Mouse (Mus musculus) lung, postnatal 36 days (tissue): ENCODE results near the gene Gm28042.
A peak's percentile ranks its signal among the peaks of the same experiment; 100 is the strongest.

ENCODE experiments used
- DNase-seq: peaks from one replicate; pipeline ENCODE4 v3.0.0; 2022; ENCODE audit warnings: mixed read lengths

The Gm28042 gene

DNA sequence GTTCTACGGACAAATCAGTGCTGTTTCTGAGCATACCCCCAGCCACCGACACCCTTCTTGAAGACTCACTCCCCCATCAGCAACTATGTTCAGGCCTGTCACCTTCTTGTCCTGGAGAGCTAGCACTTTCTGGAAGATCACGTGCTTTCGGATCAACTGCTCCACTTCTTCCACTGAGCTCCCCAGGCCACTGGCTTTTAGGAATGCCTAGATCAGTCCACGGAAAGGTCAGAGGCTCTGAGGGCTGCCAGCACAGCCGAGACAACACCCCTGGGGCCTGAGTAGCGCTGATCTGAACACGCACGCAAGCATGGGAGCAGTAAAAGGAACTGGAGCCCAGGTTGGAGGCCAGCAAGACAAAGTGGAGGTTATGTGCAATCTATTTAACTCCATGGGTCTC lies 33.4 kb downstream of the Gm28042 start:
- peak; percentile 27 for DNase-seq

DNA sequence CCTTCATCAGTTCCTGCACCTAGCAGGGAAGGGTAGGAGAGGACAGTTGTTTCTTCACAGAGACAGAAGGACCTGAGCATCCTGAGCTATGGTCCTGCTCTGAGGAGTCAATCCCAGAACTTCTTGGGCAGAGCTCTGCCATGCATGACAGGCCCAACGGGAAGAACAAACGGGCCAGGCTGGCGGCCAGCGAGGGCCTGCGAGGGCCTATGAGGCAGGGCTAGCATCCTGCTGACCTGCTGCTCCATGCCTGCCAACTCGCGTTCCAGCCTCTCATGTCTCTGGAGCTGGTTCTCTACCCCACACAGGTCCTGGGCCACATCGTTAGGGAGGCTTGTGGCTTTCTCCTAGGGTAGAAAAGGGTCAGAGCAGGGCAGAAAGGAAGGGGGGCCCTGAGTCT lies 35.0 kb downstream of the Gm28042 start:
- DNase-seq: no peak

DNA sequence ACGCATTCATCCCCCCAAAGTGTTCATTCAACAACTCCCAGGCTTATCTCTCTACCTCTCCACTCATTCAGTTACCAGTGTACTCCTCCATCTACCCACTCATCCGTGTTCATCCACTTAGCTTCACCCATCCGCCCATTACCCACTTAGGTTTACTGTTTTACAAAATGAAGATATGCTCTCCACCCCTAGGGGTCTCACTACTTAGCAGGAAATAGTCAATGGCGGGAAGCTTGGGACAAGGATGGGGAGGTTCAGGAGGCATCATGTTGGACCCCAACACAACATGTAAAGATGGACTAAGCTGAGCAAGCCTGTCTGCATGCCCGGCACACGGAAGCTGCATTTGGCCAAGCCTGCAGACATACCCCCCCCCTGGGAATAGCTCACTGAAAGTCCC lies 37.3 kb downstream of the Gm28042 start:
- no peak for DNase-seq

DNA sequence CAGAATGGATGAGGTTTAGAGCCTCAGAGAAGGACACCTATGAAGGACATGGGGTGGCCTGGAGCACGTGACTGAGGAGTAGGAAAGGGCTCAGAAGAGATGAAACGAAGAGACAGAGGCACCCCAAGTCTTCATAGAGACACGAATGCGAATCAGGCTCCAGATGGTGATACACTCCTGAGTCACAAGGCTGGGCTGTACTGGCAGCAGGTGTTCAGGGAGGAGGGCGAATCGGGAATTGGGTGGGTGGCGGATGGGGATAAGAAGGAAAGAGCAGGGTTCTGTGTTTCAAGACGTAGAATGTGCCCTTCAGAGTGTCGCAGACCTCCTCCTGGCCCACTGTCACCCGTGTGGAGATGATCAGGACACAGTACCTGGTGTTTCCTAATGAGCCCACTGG lies 38.0 kb downstream of the Gm28042 start:
- DNase-seq: no peak

DNA sequence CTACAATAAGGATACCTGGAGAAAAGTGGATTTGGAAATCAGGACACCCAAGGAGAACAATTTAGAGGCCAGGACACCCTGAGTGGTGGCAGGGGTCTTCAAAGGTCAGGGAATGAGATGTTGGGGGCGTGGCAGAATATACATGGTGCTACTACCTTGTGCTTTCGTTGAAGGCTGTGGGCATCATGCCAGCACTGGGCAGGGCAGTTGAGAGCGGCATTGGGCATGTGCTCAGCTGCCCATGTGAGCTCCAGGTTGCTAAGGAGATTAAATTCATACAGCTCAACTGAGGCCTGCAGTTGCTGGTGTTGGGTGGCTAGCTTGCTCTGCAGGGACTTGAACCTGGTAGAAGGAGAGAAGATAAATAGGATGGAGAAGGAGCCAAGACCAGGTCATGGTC lies 38.9 kb downstream of the Gm28042 start:
- peak; percentile 75 for DNase-seq

DNA sequence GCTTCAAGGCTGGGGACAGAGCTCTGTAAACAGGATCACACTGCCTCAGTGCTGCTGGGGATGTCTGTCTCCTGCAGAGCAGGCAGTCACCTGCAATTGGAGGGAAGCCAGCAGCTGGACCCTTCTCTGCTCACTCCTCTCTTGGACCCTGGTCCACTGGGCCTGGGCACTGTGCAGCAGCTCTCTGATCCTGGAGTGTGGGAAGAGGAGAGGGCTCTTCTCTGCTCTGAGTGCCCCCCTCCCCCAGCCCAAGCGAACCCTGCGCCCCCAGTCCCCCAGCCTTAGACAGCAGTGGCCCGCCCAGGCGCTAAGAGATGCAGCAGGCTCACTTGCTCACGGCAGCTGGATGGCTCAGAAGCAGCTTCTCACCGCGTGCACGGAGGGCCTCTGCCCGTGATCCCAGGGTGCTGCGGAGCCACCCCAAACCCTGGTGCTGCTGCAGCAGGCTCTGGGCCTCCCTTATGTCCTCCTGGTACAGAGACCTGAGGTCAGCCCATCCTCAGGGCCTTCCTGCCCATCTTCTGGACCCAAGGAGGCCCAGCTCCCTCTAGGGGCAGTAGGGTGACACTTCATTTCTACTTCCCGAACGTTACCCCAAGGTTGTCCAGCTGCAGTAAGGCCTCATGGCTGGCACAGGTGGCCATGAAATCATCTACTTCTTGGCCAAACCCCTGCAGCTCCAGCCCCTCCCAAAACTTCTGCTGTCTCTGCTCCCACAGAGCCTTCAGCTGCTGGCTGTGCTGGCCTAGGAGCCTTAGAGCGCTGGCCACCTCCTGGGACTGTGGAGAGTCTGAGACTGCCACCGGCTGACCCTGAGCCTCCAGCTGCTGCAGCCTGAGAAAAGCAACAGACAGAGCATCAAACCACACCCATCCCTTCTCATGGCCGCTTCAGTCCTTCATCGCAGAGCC lies 41.5 kb downstream of the Gm28042 start:
- DNase-seq: peak; percentile 37

DNA sequence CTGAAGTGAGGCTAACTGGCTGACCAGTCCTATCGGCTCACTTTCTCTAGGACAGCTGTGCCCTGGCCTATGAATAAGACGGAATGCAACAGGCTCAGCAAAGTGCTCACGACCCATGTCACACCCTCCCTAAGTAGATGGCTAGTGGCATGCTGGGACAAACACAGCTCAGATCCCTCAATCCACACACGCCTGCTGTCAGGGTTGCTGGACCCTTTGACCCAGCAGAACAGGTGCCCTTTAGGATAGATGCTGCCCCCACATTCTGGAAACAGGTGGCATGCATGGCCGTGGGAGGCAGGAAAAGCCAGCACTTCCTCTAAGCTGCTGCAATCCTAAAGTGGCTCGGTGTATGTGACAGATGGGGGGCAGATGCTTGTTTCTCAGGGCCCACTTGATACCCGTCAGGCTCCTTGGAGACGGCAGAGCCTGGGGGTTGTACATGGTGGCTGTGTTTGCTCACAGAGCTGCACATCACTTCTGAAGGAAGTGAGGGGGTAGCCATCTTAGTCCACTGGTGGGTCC lies 42.2 kb downstream of the Gm28042 start:
- DNase-seq: no peak

DNA sequence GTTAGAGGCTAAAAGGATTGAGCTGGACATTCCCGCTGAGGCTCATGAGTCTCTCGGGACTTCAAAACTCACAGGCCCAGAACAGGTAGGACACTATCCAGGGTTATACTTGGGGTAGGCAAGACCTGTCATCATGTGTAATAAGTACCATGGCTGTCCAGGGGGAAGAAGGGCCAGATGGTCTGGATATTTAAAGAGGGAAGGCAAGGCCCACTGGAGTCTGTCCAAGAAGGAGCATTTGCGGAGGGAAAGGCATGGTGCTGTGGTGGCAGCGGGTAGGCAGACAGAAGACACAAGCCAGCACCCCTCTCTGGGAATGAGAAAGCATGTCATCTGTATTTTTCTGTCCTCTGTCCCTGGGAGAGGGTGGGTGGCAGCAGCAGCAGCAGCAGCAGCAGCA lies 46.8 kb downstream of the Gm28042 start:
- no peak for DNase-seq

DNA sequence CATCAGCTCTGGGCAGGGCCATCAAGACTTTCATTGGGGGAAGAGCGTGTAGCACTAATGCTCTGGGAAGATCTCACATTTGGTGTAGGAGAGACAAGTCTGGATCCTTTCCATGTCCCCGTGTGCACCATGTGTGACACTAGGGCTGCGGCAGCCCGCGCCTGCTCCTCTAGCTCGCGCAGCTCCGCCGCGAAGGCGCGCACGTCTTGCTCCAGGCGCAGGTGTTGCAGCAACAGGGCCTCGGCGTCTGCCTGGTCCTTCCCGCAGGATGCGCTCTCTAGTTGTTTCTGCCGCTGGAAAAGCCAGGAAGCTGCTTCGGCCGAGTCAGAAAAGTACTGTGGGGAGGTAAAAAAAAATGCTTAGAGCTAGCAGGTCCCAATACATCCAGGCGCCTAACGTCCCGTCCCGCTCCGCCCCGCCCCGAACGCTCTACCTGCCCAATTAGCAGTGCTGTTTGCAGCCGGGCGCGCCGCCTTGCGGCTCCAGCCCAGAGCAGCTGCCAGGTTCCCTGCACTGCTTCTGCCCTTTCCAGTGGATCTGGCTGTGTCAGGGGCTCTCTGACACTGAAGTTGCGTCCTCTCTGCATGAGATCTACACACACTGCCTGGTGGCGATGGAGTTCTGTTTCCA lies 48.9 kb downstream of the Gm28042 start:
- peak; percentile 77 for DNase-seq

DNA sequence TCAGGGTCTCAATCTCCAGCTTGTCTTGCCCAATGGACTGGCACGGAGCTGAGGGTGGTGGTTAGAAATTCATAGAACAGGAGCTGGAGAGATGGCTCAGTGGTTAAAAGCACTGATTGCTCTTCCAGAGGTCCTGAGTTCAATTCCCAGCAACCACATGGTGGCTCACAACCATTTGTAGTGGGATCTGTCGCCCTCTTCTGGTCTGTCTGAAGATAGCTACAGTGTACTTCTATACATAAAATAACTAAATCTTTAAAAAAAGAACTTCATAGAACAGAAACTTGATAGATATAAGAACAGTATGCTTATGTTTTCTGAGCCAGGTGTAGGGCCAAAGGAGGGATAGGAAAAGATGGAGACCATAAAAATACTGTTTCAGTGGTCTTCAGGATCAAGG lies 55.1 kb downstream of the Gm28042 start:
- DNase-seq: no peak

DNA sequence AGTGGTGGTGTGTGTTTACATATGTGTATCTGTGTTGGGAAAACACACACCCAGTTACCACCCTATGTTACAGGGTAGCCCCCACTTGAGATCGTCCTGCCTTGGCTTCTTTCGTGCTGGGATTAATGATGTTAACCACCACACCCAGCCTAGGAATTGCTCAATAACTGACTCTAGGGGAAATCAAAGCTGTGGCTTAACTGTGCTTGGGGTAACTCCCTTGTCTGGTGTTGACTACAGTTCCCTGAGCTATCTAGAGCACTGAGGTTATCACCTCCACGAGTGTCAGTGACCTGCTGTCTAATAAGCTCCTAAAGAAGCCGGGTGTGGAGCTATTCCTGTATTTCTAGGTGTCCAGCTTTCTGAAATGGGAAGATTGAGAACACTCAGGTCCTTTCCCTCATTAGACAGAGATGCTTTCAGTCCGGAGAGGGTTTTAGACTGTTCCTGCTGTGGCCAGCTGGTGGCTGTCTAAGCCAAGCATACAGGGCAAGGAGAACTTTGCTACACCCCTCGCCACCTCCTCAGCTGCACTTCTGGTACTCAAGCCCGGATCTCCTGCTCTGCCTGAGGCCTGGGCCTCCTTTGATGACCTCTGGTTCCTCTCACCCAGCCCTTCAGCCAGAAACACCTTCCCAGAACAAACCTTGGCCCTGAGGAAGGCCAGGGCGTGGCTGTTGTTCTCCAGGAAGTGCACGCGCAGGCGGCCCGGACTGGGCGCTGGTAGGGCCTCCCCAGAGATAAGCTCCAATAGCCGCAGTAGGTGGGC lies 57.5 kb downstream of the Gm28042 start:
- peak; percentile 80 for DNase-seq

DNA sequence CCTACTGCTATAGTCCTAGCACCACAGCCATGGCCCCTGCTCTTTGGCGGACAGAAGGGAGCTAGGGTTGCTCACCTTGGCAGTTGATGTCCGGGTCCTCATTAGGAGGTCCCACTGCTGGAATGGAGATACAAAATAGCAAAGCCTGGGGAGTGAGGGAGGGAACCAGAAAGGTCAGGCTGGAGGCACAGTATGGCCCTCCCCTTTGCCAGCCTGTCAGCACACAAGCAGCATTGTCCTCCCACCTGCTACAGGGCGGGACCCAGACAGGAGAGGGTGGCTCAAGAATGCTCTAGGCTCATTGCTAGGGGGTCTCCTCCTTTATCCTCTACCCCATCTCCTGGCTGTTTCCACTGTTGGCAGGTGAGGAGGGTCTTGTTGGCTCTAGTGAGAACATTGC lies 58.7 kb downstream of the Gm28042 start:
- DNase-seq: no peak

DNA sequence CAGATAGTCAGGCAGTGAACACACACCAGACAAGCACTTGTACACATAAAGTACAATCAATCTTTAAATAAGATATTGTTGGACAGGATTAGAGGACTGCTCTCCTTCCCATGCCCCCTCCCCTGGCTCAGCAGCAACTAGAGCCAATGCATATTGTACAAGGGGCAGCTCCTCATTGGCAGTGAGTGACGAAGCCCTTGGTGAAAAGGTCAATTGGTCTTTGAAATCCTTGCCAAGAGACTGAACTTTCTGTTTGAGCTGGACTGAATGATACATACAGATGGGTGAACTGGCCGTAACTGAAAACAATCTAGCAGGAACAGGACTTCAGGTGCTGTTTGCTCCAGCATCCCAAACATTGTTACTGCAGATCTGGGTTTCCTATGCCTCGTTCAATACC lies 60.1 kb downstream of the Gm28042 start:
- DNase-seq: no peak

DNA sequence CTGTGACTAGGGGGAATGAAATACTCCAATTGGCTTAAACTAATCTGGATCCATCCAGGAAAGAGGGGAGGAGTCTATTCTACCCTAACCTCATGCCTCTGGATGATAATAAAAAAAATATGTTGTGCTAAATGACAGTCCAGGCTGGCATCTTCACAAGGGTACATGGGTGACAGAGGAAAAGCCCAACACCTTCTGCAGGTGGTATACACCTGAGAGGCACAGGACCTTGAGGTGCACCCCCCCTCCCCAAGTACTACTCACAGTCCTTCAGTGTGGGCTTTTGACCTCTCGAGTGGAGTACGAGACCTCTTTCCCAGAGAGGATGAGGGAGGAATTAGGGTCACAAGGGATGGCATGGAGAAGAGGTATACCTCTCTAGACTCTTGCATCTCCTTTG lies 60.6 kb downstream of the Gm28042 start:
- no peak for DNase-seq

DNA sequence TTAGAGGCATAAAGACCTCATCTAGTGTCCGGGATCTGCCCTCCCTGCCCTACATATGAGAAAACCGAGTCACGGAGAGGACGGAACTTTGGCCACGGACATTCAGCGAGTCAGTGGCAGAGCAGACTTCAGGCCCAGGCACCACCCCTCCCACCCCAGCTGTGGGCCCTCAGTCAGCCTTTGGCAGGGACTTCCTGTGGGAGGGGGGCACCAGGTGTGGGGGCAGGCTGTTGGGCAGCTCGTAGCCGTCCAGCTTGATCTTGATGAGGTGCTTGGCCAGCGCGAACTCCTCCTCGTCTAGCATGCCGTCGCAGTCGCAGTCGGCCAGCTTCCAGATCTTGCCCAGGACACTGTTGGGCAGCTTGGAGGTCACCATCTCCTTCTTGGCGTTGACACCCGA lies 63.7 kb downstream of the Gm28042 start:
- no peak for DNase-seq
